Mouse (Mus musculus): ENCODE data around the gene Flad1. TPM values are rescaled to one million over a fixed set of nuclear protein-coding genes. Genes with fewer than 3 reads are reported as not detected.
A peak's percentile ranks its signal among the peaks of the same experiment; 100 is the strongest.

The Flad1 gene
- total RNA-seq, 2 experiments from 2014 or later = 11.3 to 18.7 TPM

- no peak for ATAC-seq (replicated peaks; ENCODE audit: poor library complexity)
Observed at GRCm38 (mm10) chr3:89383651-89384255, 27.9 kb downstream of the Flad1 start.

- no peak for ATAC-seq (replicated peaks; ENCODE audit: poor library complexity)
Observed at GRCm38 (mm10) chr3:89382950-89383349, 28.7 kb downstream of the Flad1 start.

- ATAC-seq (replicated peaks; ENCODE audit: poor library complexity) = no peak
Observed at GRCm38 (mm10) chr3:89382033-89382882, 29.4 kb downstream of the Flad1 start.

GRCm38 (mm10) chr3:89381233-89381632 is 30.4 kb downstream of the Flad1 start:
- ATAC-seq (replicated peaks; ENCODE audit: poor library complexity) = no peak

- no peak for ATAC-seq (replicated peaks; ENCODE audit: poor library complexity)
Observed at GRCm38 (mm10) chr3:89380711-89381110, 31.0 kb downstream of the Flad1 start.

- no peak for ATAC-seq (replicated peaks; ENCODE audit: poor library complexity)
Observed at GRCm38 (mm10) chr3:89380291-89380690, 31.4 kb downstream of the Flad1 start.

GRCm38 (mm10) chr3:89379388-89380131 is 32.1 kb downstream of the Flad1 start:
- ATAC-seq (replicated peaks; ENCODE audit: poor library complexity) = no peak

- ATAC-seq (replicated peaks; ENCODE audit: poor library complexity) = peak; percentile 89
Observed at GRCm38 (mm10) chr3:89378394-89379067, 33.1 kb downstream of the Flad1 start.

GRCm38 (mm10) chr3:89377831-89378230 is 33.8 kb downstream of the Flad1 start:
- no peak for ATAC-seq (replicated peaks; ENCODE audit: poor library complexity)

GRCm38 (mm10) chr3:89373581-89374231 is 38.0 kb downstream of the Flad1 start:
- ATAC-seq (replicated peaks; ENCODE audit: poor library complexity) = no peak

GRCm38 (mm10) chr3:89367338-89367737 is 44.3 kb downstream of the Flad1 start:
- ATAC-seq (replicated peaks; ENCODE audit: poor library complexity) = no peak

GRCm38 (mm10) chr3:89365486-89366414 is 45.9 kb downstream of the Flad1 start:
- ATAC-seq (replicated peaks; ENCODE audit: poor library complexity) = peak; percentile 34; the same call in 1 of the 2 replicates

- ATAC-seq (replicated peaks; ENCODE audit: poor library complexity) = no peak
Observed at GRCm38 (mm10) chr3:89365153-89365485, 46.6 kb downstream of the Flad1 start, which contains the start of gene Dcst1. TSS of gene Dcst1 (minus strand) at chr3:89365253.

GRCm38 (mm10) chr3:89364631-89365030 is 47.0 kb downstream of the Flad1 start:
- no peak for ATAC-seq (replicated peaks; ENCODE audit: poor library complexity)

- no peak for ATAC-seq (replicated peaks; ENCODE audit: poor library complexity)
Observed at GRCm38 (mm10) chr3:89361675-89362074, 50.0 kb downstream of the Flad1 start, which contains the start of gene Dcst2. TSS of gene Dcst2 (plus strand) at chr3:89361975.

GRCm38 (mm10) chr3:89360237-89360636 is 51.4 kb downstream of the Flad1 start:
- ATAC-seq (replicated peaks; ENCODE audit: poor library complexity) = peak; percentile 55; the same call in 1 of the 2 replicates

- ATAC-seq (replicated peaks; ENCODE audit: poor library complexity) = no peak
Observed at GRCm38 (mm10) chr3:89359630-89360029, 52.0 kb downstream of the Flad1 start.

GRCm38 (mm10) chr3:89356029-89356428 is 55.6 kb downstream of the Flad1 start:
- no peak for ATAC-seq (replicated peaks; ENCODE audit: poor library complexity)

- ATAC-seq (replicated peaks; ENCODE audit: poor library complexity) = no peak
Observed at GRCm38 (mm10) chr3:89355512-89355902, 56.2 kb downstream of the Flad1 start.

Measured in megakaryocyte progenitor cell, adult 5-6 weeks (primary cell).